Mouse (Mus musculus): Measurements from ENCODE around the gene Mtnr1a.

Mtnr1a gene

GRCm38 (mm10) chr8:45109371-45110063, 40.6 kb downstream of the Mtnr1a start:
- DNase-seq (ENCODE audit: extremely low read depth, low read depth, low spot score), result no peak

DNA sequence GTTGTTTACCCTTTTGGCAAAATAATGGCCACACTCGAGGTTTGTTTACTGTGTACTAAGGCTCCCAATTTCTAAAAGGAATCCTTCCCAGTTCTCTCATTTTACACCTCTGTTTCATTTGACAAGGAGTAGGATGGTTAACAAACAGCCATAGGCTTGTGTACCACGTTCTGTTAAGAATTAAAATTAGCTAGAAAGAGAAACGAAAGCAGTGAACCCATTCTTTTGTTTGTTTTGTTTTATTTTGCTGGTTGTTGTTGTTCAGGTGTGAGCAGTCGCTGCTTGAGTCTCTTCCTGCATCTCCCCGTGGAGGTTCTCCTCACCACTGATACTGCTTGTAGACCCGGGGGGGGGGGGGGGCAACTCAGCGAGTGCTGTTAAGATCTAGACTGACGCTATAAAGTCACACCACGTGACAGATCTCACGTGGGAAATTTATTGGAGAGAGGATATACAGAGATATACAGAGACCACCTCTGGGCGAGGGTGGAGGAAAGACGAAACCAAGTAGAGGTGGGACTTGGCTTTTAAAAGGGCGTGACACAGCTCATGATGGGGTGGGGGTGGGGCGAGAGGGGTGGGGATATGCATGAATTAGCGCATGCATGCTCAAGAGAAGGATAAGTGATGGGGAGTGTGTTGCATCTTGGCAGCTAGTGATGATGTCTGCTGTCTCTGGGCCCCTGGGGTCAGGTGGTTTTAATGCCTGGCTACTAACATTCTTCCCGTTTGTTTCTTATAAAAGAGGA, 41.3 kb downstream of the Mtnr1a start:
- DNase-seq (ENCODE audit: extremely low read depth, low read depth, low spot score), result no peak

DNA sequence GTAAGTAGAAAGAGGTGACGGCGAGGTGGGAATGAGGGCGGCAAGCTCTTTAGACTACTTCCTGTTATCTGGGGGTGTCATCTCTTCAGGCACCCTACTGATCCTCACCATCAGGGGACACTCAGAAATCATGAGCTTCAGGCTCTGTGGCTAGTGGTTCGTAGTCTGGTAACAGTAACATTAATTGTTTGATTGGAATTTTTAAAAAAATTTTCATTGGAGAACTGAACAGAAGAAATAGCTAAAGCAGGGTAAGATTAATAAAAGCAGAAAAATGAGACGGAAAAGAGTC, 41.8 kb downstream of the Mtnr1a start:
- no peak for DNase-seq (ENCODE audit: extremely low read depth, low read depth, low spot score)

DNA sequence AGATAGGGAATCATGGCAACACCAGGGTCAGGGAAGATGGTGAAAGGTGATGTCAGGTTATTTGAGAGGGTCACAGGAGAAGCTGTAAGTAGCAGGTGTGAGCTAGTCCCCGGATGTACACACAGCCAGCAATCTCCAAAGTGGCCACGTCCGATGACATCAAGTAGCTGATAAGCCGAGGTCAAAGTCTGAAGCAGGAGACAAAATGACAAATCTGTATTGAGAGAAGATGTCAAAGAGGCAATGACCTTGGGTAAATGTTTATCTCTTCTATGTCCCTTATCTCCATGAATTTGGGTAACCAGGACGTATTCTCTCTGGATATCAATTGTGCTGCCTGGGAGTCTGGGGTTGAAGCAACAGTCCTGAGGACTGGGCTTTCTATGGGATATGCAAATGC, 42.9 kb downstream of the Mtnr1a start:
- DNase-seq (ENCODE audit: extremely low read depth, low read depth, low spot score), result no peak

DNA sequence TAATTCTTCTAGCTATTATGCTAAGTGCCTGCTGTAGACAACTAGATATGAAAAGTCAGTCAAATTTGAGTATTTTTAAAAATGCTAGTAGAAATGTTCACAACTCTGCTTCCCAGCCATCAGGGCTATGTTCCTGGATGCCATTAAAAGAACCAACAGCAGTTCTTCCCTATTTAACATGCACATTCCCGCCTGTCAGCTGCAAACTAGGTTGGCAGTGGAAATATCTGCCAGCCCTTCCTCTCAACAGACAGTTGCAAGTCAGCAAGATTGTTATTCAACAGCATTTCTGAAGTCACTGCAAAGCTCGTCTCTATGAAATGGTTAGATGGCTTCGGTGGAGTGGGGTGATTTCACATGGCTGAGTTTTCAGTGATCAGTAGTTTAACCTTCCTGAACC, 48.7 kb downstream of the Mtnr1a start:
- DNase-seq (ENCODE audit: extremely low read depth, low read depth, low spot score), result no peak

DNA sequence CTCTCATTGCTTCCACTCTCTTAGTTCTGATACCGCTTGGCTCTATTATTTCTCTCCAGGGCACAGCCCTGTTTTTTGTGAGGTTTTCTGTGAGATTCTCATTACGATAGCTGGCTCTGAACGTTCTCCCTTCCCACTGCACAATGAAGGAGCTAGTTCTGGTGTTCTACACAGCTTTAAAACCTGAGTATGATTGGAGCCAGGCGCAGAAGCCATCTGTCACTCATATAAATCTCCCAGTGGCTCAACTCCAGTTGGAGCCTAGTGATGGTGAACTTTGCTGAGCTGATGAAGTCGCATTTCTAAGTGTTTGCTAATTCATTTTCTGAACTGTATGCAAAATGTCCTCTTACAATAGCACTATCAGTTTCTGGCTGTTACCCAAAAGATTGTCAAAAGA, 56.7 kb downstream of the Mtnr1a start:
- DNase-seq (ENCODE audit: extremely low read depth, low read depth, low spot score), result no peak

Data from fat pad, adult 2 months (tissue).